Mouse (Mus musculus): ENCODE measurements around the gene Gbp6. TPM values are rescaled to one million over a fixed set of nuclear protein-coding genes. Genes with fewer than 3 reads are reported as not detected.
"Not testable (repeated sequence)": the region's sequence is repeated elsewhere in the genome, so short reads cannot be mapped to it uniquely, and the experiment has no call there.

Gene Gbp6
- polyA plus RNA-seq, 1 experiment from 2014 or later = 2.2 TPM

GRCm38 (mm10) chr5:105305671-105306070, 12.2 kb upstream of the Gbp6 start:
- not testable (repeated sequence) for H3K9me3 ChIP-seq (ENCODE audit: control insufficient read depth, low read length); H3K27ac ChIP-seq (replicated peaks in 1 of 2; ENCODE audit: control insufficient read depth in 1 of 2, insufficient read depth in 1 of 2, low read depth in 2 of 2, low read length in 2 of 2); H3K36me3 ChIP-seq (ENCODE audit: control insufficient read depth, insufficient read depth, low read length); H3K9ac ChIP-seq (ENCODE audit: low read length); H3K27me3 ChIP-seq (ENCODE audit: control insufficient read depth, insufficient read depth, low read length); H3K4me3 ChIP-seq (ENCODE audit: control insufficient read depth in 1 of 2, insufficient read depth in 1 of 2, low read depth in 1 of 2, low read length in 2 of 2); H3K4me2 ChIP-seq (ENCODE audit: low read length); ATAC-seq (ENCODE audit: insufficient number of reproducible peaks, insufficient read depth, low FRiP score, low read depth)
- 66% methylated on average over 4 of the region's 4 CpGs for WGBS
- peaks cover 7 to 17% of the 10 kb centered on the region in 2 experiments for H3K4me1 ChIP-seq (ENCODE audit: control insufficient read depth in 2 of 2, insufficient read depth in 2 of 2, low read length in 2 of 2)

GRCm38 (mm10) chr5:105301963-105302362, 8.5 kb upstream of the Gbp6 start:
- H3K4me2 ChIP-seq (ENCODE audit: low read length) = 0 out of 2 replicates have a peak overlapping the region, but pooled peaks have one; percentile 13
- no peaks in the 10 kb centered on the region for H3K27me3 ChIP-seq (ENCODE audit: control insufficient read depth, insufficient read depth, low read length)
- peaks cover 10 to 26% of the 10 kb centered on the region in 2 experiments for H3K4me1 ChIP-seq (ENCODE audit: control insufficient read depth in 2 of 2, insufficient read depth in 2 of 2, low read length in 2 of 2)
- peak overlapping the region; percentile 82 to 84 for H3K27ac ChIP-seq (replicated peaks in 1 of 2; ENCODE audit: control insufficient read depth in 1 of 2, insufficient read depth in 1 of 2, low read depth in 2 of 2, low read length in 2 of 2)
- no peaks in the 10 kb centered on the region for H3K9me3 ChIP-seq (ENCODE audit: control insufficient read depth, low read length)
- no peak for ATAC-seq (ENCODE audit: insufficient number of reproducible peaks, insufficient read depth, low FRiP score, low read depth)
- WGBS = 83% methylated on average over 4 of the region's 4 CpGs
- no peaks in the 10 kb centered on the region for H3K36me3 ChIP-seq (ENCODE audit: control insufficient read depth, insufficient read depth, low read length)
- H3K9ac ChIP-seq (ENCODE audit: low read length) = 0 out of 2 replicates have a peak overlapping the region, but pooled peaks have one; percentile 21
- no peak overlapping the region for H3K4me3 ChIP-seq (ENCODE audit: control insufficient read depth in 1 of 2, insufficient read depth in 1 of 2, low read depth in 1 of 2, low read length in 2 of 2)

GRCm38 (mm10) chr5:105301531-105301930, 8.0 kb upstream of the Gbp6 start:
- peaks cover 10 to 26% of the 10 kb centered on the region in 2 experiments for H3K4me1 ChIP-seq (ENCODE audit: control insufficient read depth in 2 of 2, insufficient read depth in 2 of 2, low read length in 2 of 2)
- no peaks in the 10 kb centered on the region for H3K27me3 ChIP-seq (ENCODE audit: control insufficient read depth, insufficient read depth, low read length)
- peak; percentile 95 for ATAC-seq (ENCODE audit: insufficient number of reproducible peaks, insufficient read depth, low FRiP score, low read depth)
- no peak overlapping the region for H3K4me3 ChIP-seq (ENCODE audit: control insufficient read depth in 1 of 2, insufficient read depth in 1 of 2, low read depth in 1 of 2, low read length in 2 of 2)
- WGBS = 4% methylated on average over 2 of the region's 2 CpGs
- H3K9me3 ChIP-seq (ENCODE audit: control insufficient read depth, low read length) = no peaks in the 10 kb centered on the region
- no peaks in the 10 kb centered on the region for H3K36me3 ChIP-seq (ENCODE audit: control insufficient read depth, insufficient read depth, low read length)
- peak overlapping the region; percentile 82 to 84 for H3K27ac ChIP-seq (replicated peaks in 1 of 2; ENCODE audit: control insufficient read depth in 1 of 2, insufficient read depth in 1 of 2, low read depth in 2 of 2, low read length in 2 of 2)
- peak overlapping the region; percentile 21; the same call in 1 of the 2 replicates for H3K9ac ChIP-seq (ENCODE audit: low read length)
- 0 out of 2 replicates have a peak overlapping the region, but pooled peaks have one; percentile 13 for H3K4me2 ChIP-seq (ENCODE audit: low read length)

- Histone ChIP-seq H3K4me1 (ENCODE audit: control insufficient read depth in 2 of 2, insufficient read depth in 2 of 2, low read length in 2 of 2) (peaks cover 5 to 16% of the 10 kb centered on the region in 2 experiments; a peak in 3 of 4 replicates), H3K4me3 (ENCODE audit: control insufficient read depth in 1 of 2, insufficient read depth in 1 of 2, low read depth in 1 of 2, low read length in 2 of 2) (no peak overlapping the region), H3K27me3 (ENCODE audit: control insufficient read depth, insufficient read depth, low read length) (no peaks in the 10 kb centered on the region), H3K36me3 (ENCODE audit: control insufficient read depth, insufficient read depth, low read length) (no peaks in the 10 kb centered on the region), H3K9ac (ENCODE audit: low read length) (no peak overlapping the region), H3K27ac (replicated peaks in 1 of 2; ENCODE audit: control insufficient read depth in 1 of 2, insufficient read depth in 1 of 2, low read depth in 2 of 2, low read length in 2 of 2) (no peak overlapping the region), H3K4me2 (ENCODE audit: low read length) (no peak overlapping the region), H3K9me3 (ENCODE audit: control insufficient read depth, low read length) (no peaks in the 10 kb centered on the region)
- ATAC-seq (ENCODE audit: insufficient number of reproducible peaks, insufficient read depth, low FRiP score, low read depth) = no peak
- 94% methylated on average over 3 of the region's 3 CpGs for WGBS
Measured at GRCm38 (mm10) chr5:105295746-105296145, 2.2 kb upstream of the Gbp6 start.

- no peaks in the 10 kb centered on the region for H3K9me3 ChIP-seq (ENCODE audit: control insufficient read depth, low read length)
- H3K27ac ChIP-seq (replicated peaks in 1 of 2; ENCODE audit: control insufficient read depth in 1 of 2, insufficient read depth in 1 of 2, low read depth in 2 of 2, low read length in 2 of 2) = no peak overlapping the region
- WGBS = 93% methylated on average over 1 of the region's 1 CpGs
- H3K27me3 ChIP-seq (ENCODE audit: control insufficient read depth, insufficient read depth, low read length) = no peaks in the 10 kb centered on the region
- H3K9ac ChIP-seq (ENCODE audit: low read length) = no peak overlapping the region
- H3K4me3 ChIP-seq (ENCODE audit: control insufficient read depth in 1 of 2, insufficient read depth in 1 of 2, low read depth in 1 of 2, low read length in 2 of 2) = no peak overlapping the region
- peaks cover 3 to 6% of the 10 kb centered on the region in 2 experiments; a peak in 1 of 4 replicates for H3K4me1 ChIP-seq (ENCODE audit: control insufficient read depth in 2 of 2, insufficient read depth in 2 of 2, low read length in 2 of 2)
- no peak for ATAC-seq (ENCODE audit: insufficient number of reproducible peaks, insufficient read depth, low FRiP score, low read depth)
- no peak overlapping the region for H3K4me2 ChIP-seq (ENCODE audit: low read length)
- H3K36me3 ChIP-seq (ENCODE audit: control insufficient read depth, insufficient read depth, low read length) = no peaks in the 10 kb centered on the region
Measured at GRCm38 (mm10) chr5:105292492-105292891, 1.0 kb downstream of the Gbp6 start.

- WGBS = 88% methylated on average over 3 of the region's 3 CpGs
- not testable (repeated sequence) for ATAC-seq (ENCODE audit: insufficient number of reproducible peaks, insufficient read depth, low FRiP score, low read depth)
Measured at GRCm38 (mm10) chr5:105290921-105291320, 2.6 kb downstream of the Gbp6 start.

GRCm38 (mm10) chr5:105260673-105261072, 32.8 kb downstream of the Gbp6 start:
- not testable (repeated sequence) for H3K36me3 ChIP-seq (ENCODE audit: control insufficient read depth, insufficient read depth, low read length); H3K4me1 ChIP-seq (ENCODE audit: control insufficient read depth in 2 of 2, insufficient read depth in 2 of 2, low read length in 2 of 2); H3K4me3 ChIP-seq (ENCODE audit: control insufficient read depth in 1 of 2, insufficient read depth in 1 of 2, low read depth in 1 of 2, low read length in 2 of 2); ATAC-seq (ENCODE audit: insufficient number of reproducible peaks, insufficient read depth, low FRiP score, low read depth); H3K4me2 ChIP-seq (ENCODE audit: low read length); H3K27ac ChIP-seq (replicated peaks in 1 of 2; ENCODE audit: control insufficient read depth in 1 of 2, insufficient read depth in 1 of 2, low read depth in 2 of 2, low read length in 2 of 2); H3K27me3 ChIP-seq (ENCODE audit: control insufficient read depth, insufficient read depth, low read length); H3K9me3 ChIP-seq (ENCODE audit: control insufficient read depth, low read length); H3K9ac ChIP-seq (ENCODE audit: low read length)
- no CpG with 5 or more reads among the region's 3 CpGs for WGBS

More at GRCm38 (mm10) chr5:105290921-105291320, 2.6 kb downstream of the Gbp6 start:
- not testable (repeated sequence) for H3K9ac ChIP-seq (ENCODE audit: low read length); H3K27ac ChIP-seq (replicated peaks in 1 of 2; ENCODE audit: control insufficient read depth in 1 of 2, insufficient read depth in 1 of 2, low read depth in 2 of 2, low read length in 2 of 2); H3K4me3 ChIP-seq (ENCODE audit: control insufficient read depth in 1 of 2, insufficient read depth in 1 of 2, low read depth in 1 of 2, low read length in 2 of 2); H3K36me3 ChIP-seq (ENCODE audit: control insufficient read depth, insufficient read depth, low read length); H3K27me3 ChIP-seq (ENCODE audit: control insufficient read depth, insufficient read depth, low read length); H3K4me2 ChIP-seq (ENCODE audit: low read length); H3K9me3 ChIP-seq (ENCODE audit: control insufficient read depth, low read length); H3K4me1 ChIP-seq (ENCODE audit: control insufficient read depth in 2 of 2, insufficient read depth in 2 of 2, low read length in 2 of 2)

GRCm38 (mm10) chr5:105252491-105252890, 41.0 kb downstream of the Gbp6 start:
- Histone ChIP-seq H3K4me2 (ENCODE audit: low read length) (no peak overlapping the region), H3K4me3 (ENCODE audit: control insufficient read depth in 1 of 2, insufficient read depth in 1 of 2, low read depth in 1 of 2, low read length in 2 of 2) (no peak overlapping the region), H3K27me3 (ENCODE audit: control insufficient read depth, insufficient read depth, low read length) (no peaks in the 10 kb centered on the region), H3K9ac (ENCODE audit: low read length) (no peak overlapping the region), H3K4me1 (ENCODE audit: control insufficient read depth in 2 of 2, insufficient read depth in 2 of 2, low read length in 2 of 2) (no peaks in the 10 kb centered on the region), H3K9me3 (ENCODE audit: control insufficient read depth, low read length) (no peaks in the 10 kb centered on the region), H3K27ac (replicated peaks in 1 of 2; ENCODE audit: control insufficient read depth in 1 of 2, insufficient read depth in 1 of 2, low read depth in 2 of 2, low read length in 2 of 2) (no peak overlapping the region), H3K36me3 (ENCODE audit: control insufficient read depth, insufficient read depth, low read length) (no peaks in the 10 kb centered on the region)
- ATAC-seq (ENCODE audit: insufficient number of reproducible peaks, insufficient read depth, low FRiP score, low read depth) = no peak
